Mouse (Mus musculus): ENCODE results near the gene Setd1a.
"Not testable (repeated sequence)": the region's sequence is repeated elsewhere in the genome, so short reads cannot be mapped to it uniquely, and the experiment has no call there.

The Setd1a gene

GRCm38 (mm10) chr7:127766851-127767609, 9.4 kb upstream of the Setd1a start:
- DNase-seq = no peak

DNA sequence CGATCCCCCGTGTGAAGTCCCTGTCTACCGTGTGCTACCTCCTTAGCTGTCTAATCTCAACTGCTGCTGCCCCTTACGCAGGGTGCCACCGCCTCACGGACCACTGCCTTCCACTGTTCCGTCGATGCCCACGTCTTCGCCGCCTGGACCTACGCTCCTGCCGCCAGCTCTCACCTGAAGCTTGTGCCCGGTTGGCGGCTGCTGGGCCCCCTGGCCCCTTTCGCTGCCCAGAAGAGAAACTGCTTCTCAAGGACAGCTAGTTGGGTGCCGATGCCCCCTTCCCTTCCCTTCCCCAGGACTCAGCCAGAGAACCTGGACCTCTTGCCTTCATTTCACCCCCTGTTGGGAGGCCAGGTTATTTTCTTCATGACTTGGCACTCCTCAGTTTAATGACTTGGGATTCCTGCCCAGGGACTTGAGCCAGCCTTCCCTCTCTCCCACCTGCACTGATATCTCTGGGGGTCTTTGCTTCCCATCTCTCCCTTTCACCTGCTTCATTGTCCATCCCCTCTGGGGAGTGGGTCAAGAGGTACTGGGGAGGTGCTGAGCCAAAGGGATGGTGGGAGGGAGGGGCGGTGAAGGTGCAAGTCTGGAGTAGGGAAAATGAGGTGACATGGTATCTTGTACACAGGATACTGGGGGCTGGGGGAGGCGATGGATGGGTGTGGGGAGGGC, 8.7 kb upstream of the Setd1a start:
- peak; percentile 38 for DNase-seq

DNA sequence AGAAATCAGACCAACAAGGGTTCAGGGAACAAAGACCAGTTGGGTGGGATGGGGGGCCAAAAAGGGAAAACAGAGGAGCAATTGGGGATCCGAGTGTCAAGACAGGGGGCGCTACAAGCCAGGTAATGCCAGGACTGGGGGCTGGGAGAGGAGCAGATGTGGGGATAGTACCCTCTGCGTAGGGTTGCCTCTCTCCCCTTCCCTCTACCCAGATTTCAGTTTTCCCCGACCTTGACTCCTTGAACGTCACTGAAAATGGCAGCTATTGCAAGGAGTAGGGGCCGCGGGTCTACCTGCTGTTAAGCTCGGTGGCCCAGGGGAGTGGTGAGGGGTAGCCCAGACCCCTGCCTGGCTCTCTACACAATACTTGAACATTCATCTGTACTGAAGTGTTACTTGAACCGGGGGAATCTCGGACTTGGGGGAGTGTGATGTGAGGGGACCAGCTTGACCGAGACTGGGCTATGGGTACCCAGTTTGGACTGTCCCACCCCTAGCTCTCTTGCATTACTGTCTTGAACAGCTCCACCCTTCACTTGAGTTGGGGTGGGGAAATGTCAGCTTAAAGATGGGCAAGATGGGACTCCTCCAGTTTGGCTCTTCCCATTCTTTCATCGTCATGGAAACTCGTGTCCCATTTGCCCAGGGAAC, 8.0 kb upstream of the Setd1a start:
- DNase-seq = peak; percentile 36

- DNase-seq = peak; percentile 86
Measured at GRCm38 (mm10) chr7:127768997-127769593, 7.4 kb upstream of the Setd1a start.

- peak; percentile 75 for DNase-seq
Measured at GRCm38 (mm10) chr7:127769651-127770038, 6.8 kb upstream of the Setd1a start, which contains the start of gene Orai3. TSS of gene Orai3 (plus strand) at chr7:127769815.

- no peak for DNase-seq
Measured at GRCm38 (mm10) chr7:127770039-127770905, 6.2 kb upstream of the Setd1a start.

- no peak for DNase-seq
Measured at GRCm38 (mm10) chr7:127771262-127771661, 5.2 kb upstream of the Setd1a start.

DNA sequence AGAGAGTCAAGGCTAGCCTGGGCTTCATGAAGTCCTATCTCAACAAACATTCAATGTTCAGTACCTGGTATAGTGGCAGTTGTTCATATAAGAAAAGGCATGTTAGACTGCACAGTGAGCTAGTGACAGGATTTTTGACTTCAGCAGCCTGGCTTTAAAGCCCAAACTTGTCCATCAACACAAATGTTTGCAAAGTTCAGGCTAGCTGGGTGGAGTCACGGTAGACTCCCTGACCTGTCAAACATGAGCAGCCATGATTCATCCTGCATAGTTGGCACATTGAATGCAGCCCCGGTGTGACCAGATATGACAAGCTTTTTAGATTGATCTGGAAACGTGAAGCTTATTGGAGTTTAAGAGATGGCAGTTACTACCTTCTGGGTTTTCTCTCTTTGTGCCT, 4.4 kb upstream of the Setd1a start:
- no peak for DNase-seq

DNA sequence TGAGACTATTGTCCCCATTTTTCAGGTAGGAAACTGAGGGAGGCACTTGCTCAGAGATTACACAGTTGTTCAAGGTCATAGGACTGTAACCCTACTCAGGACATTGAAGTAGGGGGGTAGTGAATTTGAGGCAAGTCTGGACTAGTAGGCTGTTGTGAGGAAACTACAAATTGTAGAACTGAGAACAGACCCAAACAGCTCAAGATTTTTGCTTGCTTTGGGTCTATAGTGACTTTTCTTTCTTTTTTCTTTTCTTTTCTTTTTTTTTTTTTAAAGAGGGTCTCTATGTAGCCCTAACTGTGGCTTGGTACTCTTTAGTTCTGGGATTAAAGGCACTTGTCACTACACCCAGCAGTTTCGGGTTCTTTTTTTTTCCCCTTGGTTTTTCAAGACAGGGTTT, 3.9 kb upstream of the Setd1a start:
- no peak for DNase-seq

GRCm38 (mm10) chr7:127773664-127774384, 2.6 kb upstream of the Setd1a start:
- DNase-seq = peak; percentile 77

DNA sequence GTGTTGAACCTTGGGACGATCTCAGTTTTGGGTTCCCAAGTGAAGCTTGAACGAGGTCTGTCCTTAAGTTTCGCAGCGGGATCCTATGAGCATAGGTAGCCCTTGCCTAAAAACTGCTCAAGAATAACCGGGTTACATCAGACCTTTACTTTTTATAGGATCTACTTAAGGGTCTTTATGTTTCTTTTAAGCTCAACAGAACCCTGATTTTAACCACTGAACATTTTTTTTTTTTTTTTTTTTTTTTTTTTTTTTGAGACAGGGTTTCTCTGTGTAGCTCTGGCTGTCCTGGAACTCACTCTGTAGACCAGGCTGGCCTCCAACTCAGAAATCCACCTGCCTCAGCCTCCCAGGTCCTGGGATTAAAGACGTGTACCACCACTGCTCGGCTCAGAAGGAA, 633 bp upstream of the Setd1a start:
- not testable (repeated sequence) for DNase-seq

DNA sequence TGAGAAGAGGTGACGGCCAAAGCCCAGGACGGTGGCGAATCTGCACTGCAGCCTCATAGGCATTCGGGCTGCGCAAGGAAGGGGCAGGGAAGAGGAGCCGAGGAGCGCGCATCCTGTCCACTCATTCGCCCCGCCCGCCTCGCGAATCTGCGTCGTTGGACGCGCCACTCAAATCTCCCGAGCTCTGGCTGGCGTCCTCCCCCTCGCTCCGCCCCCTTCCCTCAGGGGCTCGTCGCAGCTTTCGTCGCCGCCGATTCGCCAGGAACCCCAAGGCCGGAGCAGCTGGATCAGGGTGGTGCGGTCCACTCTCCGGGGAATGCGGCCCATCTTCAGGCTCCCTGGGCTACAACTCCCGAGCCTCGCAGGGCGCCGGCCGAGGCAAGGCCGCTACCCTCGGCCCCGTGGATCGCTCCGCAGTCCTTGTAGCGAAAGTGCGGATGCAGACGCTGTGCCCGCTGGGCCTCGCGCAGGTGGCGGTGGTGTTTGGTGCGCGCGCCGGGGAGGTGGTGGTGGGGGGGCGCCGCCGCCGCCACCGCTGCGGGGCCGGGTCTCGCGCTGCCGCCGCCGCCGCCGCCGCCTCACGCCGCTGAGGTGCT, 506 bp downstream of the Setd1a start:
- peak; percentile 97 for DNase-seq

- DNase-seq = peak; percentile 66
Measured at GRCm38 (mm10) chr7:127777474-127778266, 1.2 kb downstream of the Setd1a start.

- peak; percentile 29 for DNase-seq
Measured at GRCm38 (mm10) chr7:127778350-127778749, 1.9 kb downstream of the Setd1a start.

- no peak for DNase-seq
Measured at GRCm38 (mm10) chr7:127785308-127785707, 8.8 kb downstream of the Setd1a start, which contains the start of gene Gm49388. TSS of gene Gm49388 (plus strand) at chr7:127785608.

- DNase-seq = no peak
Measured at GRCm38 (mm10) chr7:127797076-127797845, 20.8 kb downstream of the Setd1a start.

DNA sequence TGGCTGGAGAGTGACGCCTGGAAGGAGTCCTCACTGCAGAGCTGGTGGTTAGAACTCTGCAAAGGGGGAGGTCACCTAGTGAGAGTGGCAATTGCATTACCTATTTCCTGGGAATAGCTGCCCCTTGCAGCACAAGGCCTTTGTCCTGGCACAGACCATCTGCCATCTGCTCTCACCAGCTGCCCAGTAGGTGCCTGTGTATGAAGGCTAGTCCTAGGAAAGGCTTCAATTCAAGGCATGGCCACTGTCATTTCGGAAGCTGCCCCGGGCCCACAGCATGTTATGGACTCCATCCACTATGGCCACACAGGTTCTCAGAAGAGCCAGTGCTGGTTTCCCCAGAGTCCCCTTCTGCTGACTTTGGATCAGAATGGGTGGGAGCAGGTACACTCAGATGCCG, 22.1 kb downstream of the Setd1a start:
- DNase-seq = peak; percentile 90

GRCm38 (mm10) chr7:127799211-127799610, 22.7 kb downstream of the Setd1a start:
- no peak for DNase-seq

GRCm38 (mm10) chr7:127799738-127800137, 23.3 kb downstream of the Setd1a start:
- DNase-seq = no peak

Measured in cerebellum, adult 11 months (tissue).